Mouse (Mus musculus) heart, adult 8-10 months (tissue): ENCODE data around the gene Ranbp17. TPM values are rescaled to one million over a fixed set of nuclear protein-coding genes. Genes with fewer than 3 reads are reported as not detected.
A peak's percentile ranks its signal among the peaks of the same experiment; 100 is the strongest.
"Not testable (repeated sequence)": the region's sequence is repeated elsewhere in the genome, so short reads cannot be mapped to it uniquely, and the experiment has no call there.

Source experiments
- DNase-seq: peaks from one replicate; pipeline ENCODE4 v3.0.0; 2022; ENCODE audit warnings: low spot score
- total RNA-seq, 4 experiments: library from RNA; stranded (reverse); gene quantifications; 2 replicates each; pipeline ENCODE4 v1.2.4; 2022

Gene Ranbp17
- under 1 TPM; 0.19 to 0.66 (median 0.36) TPM for total RNA-seq

DNA sequence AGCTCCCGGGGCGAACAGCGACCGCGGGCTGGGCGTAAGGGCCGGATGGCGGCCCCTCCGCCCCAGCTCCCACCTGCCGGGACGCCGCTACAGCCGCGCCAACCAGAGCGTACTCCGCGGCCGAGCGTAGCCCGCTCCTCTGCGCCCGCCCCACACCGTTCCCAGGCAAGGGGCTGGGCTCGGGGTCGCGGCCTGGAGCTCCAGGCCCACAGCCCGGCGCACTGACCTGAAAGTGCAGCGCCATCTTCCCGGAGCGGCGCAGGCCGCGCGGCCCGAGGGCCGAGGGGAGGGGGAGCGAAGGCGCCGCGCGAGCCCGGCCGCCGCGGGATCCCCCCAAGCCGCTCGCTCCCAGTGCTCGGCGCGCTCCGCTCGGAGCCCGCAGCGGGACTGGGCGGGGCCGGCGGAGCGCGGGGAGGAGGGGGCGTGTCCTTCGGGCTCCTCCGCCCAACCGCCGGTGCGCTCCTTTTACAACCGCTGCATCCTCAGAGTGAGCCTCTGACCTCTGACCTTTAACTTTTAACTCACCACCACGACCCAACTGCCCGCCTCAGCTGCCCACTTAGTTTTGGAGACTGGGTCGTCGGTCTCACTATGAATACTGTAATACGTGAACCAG lies at the start of gene Ranbp17:
TSS of gene Ranbp17 (minus strand) at position 371 of the 616 bp plus-strand sequence.
- DNase-seq = no peak

DNA sequence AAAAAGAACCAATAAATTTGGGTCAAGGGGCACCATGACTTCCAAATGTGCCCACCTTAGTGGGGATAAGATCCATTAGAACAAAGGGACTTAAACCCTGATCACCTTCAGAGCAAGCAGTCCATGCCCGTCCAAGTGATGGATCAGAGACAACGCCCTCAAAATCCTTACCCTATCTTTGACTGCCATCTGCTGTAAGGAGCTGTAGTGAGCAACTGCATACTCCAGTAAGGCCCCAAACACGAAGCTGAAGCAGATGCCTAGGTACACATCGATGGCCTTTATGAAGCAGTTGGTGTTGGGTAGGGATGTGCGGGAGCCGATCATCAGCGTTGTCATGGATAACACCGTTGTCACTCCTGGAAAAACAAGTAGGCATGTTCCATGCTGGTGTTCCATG lies 40.6 kb upstream of the Ranbp17 start:
- DNase-seq = no peak

DNA sequence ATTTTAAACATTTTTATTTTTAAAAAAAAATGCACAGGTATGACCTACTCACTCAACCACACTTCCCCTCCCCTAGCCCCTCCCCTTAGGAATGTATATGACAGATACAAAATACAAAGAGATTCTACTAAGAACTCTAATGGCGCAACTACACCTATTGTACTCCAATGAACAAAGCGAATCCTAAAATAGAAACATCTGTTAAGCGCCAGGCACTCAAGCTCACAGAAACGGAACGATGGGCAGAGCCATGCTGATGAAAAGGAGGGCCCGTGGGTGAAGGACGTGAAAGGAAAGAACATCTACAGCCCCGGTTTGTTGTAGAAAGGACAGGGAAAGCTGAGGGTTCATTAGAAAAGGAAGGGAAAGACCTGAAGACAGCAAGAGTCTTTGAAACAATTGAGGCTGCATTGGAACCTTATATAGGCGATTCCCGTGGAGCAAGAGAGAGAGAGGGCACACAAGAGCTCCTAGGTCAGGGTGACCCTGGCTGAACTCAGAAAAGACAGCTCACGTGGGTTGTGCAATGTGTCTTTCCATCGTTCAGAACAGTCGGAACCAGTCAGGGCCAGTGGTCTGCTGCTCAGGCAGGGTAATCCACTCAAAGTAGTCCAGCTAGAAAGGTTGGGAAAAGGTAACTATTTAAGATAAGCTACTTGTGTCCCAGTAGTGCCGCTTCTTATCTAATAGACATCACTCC lies 37.5 kb upstream of the Ranbp17 start:
- DNase-seq = no peak

DNA sequence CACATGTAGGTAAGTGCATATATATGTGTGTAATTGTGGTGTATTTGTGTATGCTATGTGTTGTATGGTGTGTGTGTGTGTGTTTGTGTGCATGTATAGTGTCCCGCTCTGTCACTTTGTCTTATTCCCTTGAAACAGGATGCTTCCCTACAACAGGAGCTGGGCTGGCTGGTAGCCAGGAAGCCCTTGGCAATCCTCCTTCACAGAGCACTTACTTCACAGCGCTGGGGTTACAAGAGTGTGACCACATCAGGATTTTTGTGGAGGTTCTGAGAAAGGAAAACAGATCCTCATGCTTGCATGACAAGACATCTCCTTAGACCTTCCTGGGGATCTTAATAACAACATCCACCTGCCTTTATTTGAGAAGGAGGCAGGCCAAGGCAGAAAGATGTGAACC lies 33.8 kb upstream of the Ranbp17 start:
- DNase-seq = no peak

DNA sequence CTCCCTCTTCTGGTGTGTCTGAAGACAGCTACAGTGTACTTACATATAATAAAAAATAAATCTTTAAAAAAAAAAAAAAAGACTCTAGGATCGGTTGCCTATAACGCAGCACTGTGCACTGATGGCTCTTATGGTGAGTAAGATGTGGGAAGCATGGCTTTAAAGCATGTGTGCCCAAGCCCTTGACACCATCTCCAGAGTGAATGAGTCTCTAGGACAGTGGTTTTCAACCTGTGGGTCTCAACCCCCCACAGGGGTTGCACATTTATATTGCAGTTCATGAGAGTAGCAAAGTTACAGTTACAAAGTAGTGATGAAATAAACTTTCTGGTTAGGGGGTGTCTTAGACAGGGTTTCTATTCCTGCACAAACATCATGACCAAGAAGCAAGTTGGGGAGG lies 31.4 kb upstream of the Ranbp17 start:
- no peak for DNase-seq

DNA sequence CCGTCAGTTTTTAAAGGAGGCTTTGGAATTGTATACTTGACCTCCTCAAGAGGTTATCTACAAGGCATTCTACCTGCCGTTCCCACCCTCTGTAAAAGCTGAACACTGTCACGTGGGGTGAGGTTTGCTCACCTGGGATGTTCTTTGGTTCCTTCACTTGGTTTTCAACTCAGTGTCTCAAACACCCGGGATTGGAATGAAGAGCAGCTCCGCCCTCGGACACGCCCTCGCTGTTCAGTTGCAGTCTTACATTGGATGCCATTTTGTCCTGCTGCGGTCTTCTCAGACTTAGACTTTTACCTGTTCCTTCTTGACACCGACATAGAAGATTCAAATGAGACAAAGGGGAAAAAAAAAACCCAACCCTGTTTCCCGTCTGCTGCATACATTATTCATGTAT lies 30.6 kb upstream of the Ranbp17 start:
- DNase-seq = no peak

DNA sequence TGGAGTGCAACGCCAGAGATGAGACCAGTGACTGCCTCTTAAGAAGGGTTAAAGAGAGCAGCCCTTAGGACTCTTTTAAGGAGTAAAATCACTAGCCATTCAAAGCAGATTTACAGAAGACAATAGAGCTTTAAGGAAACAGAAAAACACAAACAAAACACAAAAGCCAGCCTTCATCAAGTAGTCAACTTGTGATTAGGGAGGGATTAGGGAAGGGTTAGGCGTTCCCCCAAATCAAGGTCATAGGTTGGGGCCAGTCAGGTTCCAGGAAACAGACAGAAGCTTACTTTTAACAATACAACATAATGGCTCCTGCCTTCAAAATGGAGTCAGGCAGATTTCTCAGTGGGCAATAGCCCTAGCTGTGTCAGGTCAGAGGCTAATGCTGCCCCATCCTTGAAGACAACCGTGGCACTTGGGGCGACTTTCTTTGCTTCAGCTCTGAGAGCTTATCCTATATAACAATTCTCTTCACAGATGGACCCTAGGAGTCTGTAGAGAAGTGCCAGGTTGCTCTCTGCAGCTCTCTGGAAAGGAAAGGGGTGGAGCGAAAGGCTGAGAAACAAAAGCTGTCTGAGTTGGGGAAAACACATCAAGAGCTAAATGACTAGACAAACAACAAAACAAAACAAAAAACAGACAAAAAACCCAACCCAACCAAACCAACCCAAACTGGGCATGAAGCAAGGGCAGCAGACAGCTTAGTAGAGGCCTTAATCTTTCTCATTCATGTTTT lies 24.0 kb upstream of the Ranbp17 start:
- no peak for DNase-seq

DNA sequence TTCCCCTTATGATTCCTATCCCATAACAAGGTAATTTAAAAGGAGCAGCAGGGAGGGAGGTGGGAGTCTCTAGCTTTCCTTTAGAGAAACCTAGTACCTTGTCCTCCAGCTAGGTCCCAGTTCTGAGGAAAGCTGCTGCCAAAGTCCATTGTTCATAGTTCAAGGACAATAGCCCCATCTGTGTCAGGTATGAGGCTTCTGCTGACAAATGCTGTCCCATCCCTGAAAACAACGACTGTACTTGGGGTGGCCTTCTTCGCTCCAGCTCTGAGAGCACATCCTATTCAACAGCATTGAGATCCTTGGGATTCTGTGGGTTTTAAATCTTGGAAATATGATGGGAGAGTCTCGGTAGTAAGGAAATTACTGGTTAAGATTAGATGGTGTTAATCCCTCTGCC lies 23.1 kb upstream of the Ranbp17 start:
- DNase-seq = no peak

DNA sequence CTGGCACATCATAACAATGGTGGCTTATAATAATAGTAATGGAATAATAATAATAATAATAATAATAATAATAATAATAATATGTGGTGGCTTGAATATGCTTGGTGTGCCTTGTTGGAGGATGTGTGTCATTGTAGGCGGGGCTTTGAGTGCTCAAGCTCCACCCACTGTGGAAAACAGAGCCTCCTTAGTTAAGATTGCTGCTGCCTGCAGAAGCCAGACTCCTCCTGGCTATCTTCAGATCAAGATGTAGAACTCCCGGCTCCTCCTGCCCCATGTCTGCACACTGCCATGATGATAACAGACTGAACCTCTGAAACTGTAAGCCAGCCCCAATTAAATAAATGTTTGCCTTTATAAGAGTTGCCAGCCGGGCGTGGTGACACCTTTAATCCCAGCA lies 21.0 kb upstream of the Ranbp17 start:
- no peak for DNase-seq

DNA sequence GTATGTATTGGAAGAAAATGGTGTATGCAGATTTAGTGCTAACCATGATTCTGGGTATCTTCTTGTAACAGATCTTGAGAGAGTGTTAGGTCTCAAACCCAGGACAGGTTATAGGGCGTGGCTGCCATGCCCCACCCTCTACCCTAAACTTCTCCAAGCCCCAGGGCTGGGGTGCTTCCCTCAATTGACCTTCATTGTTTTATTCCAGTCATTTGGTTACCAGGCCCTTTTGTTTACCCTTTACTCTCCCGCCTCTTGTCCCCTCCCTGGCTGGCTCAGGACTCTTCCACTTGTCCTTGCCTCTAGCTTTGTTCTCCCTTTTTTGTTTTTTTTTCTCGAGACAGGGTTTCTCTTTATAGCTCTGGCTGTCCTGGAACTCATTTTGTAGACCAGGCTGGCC lies 20.0 kb upstream of the Ranbp17 start:
- DNase-seq = no peak

DNA sequence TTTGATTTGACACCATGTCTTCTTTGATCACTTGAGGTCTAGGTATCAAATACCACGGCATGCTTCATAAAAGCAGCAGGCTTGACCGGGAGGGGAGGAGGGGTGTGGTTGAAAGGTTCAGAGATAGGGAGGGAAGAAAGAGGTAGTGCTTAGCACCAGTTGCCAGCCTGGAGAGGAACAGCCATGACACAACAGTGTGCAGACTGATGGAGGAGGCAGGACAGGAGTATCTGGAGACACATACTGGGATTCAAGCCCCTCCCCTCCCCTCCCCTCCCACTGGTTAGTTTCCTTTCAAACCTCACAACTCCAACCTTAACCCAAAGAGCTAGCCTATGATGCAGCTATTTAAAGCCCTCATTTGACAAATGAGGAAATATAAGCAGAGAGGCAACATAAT lies 16.0 kb upstream of the Ranbp17 start:
- DNase-seq = no peak

DNA sequence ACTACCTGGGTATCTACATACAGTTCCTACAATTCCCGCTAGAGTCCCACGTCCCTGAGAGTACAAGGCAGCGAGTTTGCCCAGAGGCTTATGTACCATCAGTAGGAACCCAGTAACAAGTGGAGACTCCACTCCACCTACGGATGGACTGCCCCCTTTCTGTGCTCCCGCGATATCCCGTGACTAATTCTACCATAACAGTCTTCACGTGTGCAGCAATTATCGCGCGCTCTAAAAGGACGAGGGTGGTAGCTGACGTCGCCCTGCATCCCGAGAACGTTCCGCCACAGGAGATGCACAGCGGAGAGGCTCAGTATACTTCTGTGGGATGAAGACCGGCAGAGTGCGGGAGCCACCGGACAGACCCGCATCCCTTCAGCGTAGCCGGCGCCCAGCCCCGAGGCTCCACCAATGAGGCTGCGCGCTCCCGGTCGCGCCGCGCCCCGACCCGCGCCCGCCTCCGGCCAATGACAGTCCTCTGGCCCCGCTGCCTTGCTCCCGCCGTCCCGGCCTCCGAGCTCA lies 631 bp downstream of the Ranbp17 start:
- DNase-seq = peak; percentile 3

DNA sequence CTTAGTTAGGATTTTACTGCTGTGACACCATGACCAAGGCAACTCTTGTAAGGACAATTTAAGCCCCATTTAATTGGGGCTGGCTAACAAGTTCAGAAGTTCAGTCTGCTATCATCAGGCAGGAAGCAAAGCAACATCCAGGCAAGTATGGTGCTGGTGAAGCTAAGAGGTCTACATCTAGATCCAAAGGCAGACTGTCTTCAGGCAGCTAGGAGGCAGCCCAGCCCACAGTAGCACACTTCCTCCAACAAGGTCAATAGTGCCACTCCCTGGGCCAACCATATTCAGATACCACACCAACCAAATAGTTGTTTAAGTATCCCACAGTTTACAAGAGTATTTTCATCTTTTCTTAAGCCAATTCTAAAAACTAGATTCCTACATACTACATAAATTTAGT lies 4.1 kb downstream of the Ranbp17 start:
- no peak for DNase-seq

DNA sequence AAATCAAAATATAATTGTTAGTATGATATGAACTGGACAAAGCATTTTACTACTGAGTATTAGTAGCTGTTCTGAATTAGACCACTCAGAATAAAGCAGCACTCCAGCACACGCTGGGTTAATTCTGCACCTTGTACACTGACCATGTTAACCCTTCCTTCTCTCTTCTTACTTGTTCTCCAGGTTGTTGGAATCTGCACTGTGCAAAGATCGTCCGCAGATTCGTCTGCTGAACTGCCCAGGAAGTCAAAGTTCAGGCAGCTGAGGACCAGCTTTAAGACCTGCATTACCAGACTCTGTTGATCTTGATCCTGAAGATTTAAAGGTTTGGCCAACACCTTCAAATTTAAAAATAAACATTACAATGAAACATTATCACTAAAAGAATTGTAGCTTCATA lies 27.8 kb downstream of the Ranbp17 start:
- no peak for DNase-seq

DNA sequence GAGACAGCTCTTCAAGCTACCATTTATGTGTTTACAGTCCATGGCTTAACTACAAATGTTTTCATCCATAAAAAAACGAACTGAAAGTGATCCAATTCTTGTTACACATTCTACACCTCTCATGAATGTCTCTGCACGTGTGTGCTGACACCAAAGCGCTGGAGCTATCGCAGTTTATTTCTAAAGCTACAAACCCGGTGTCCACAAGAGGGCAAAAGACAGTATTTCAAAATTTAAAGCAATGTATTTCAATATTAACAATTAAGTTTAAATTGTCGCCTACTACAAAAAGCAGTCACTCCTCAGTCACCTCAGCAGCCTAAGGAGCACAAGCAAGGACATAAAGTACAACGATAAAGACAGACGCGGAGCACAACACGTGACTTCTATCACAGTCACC lies 33.1 kb downstream of the Ranbp17 start:
- no peak for DNase-seq

DNA sequence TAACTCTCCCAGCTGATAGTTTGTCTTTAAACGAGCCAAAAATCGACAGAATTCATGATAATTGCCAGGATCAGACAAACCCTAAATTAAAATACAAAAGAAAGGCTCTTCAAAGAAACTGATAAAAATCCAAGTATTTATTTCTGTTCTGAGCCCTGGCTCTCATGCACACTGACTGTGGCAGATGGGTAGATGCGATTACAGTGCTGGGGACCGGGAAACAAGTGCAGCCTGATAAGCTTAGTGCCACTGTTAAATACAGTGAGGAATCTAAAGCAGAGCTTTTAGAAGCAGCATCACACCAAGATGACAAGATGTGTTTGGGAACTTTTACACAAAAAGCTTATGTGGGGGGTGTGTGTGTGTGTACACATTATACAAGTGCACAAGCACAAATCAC lies 34.3 kb downstream of the Ranbp17 start:
- DNase-seq = no peak

DNA sequence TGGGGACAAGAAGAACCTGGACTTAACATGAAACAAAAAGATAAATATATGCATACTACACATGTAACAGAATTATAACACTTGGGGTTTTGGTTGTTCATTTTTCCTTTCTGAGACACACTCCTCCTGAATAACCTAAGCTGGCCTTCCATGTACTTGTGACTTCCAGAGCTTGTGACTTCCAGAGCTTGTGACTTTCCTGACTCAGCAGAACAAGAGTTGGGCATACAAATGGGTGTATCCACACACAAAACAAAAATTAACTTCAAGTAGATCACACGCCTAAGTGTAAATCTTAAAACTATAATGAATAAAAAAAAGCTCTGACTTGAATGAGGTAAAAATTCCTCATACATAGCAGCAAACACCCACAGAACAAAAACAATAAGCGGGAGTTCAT lies 36.9 kb downstream of the Ranbp17 start:
- no peak for DNase-seq

DNA sequence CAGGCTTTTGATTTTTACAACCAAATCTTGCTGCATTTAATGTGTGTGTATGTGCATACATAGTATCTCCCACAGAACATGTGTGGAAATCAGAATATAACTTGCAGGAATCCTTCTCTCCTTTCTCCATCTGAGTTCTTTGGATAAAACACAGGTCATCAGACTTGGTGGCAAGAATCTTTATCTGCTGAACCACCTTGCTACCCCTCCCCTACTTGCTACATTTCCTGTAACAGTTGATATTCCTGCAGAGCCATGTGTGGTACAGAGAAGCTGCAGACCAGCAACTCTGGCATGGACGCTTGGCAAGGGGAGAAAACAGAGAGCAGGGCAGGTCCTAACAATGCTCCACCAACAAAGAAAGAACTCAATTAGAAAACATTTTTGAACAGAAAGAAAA lies 52.4 kb downstream of the Ranbp17 start:
- no peak for DNase-seq

DNA sequence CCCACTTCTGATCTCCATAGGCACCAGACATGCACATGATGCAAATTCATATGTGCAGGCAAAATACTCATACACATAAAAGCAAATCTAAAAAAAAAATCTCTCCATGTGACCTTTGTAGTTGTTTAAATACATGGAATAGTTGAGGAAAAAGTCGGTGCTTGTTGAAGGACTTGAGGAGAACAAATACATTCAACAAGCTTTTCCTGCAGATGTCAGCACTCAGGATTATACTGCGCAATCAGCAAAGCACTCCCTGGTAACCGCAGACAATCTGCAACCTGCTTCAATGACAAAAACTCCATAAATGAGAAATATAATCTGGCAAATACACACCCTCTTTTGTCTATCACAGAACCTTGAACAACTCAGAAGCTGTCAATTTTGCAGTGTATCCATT lies 59.5 kb downstream of the Ranbp17 start:
- DNase-seq = no peak

DNA sequence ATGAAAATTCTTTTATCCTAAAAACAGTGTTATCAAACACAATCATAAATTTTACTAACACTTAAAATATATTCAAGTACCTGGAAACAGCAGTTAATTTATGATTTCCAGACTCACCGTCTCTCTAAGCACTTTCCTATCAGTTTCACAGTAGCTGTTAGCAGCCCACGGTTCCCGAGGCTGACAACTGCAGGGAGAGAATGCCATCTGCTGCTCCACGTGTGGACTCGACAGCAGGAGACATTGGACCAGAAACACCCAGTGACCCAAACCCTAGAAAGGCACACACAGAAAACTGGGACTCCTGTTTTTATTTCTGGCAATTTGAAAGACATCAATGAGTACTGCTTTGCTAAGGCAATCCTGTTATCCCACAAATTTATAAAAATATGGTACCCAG lies 79.7 kb downstream of the Ranbp17 start:
- no peak for DNase-seq

DNA sequence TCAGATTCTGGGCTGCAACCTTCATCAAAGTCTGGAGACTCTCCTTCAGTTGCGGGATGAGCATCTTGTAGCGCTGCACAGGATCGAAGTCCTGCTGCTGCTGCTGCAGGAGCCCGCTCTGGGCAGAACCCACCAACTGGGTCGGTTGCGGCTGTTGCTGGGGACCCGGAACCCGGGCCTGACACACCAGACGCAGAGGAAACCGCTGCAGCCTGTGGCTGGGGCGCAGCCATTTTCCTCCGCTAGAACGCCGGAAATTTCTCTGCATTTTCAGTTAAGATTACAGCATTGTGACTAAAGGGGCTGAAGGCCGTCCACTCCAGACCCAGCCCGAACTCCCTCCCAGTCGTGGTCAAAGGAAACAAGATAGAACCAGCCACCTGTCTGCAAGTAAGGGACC lies 85.3 kb downstream of the Ranbp17 start:
- DNase-seq = not testable (repeated sequence)

DNA sequence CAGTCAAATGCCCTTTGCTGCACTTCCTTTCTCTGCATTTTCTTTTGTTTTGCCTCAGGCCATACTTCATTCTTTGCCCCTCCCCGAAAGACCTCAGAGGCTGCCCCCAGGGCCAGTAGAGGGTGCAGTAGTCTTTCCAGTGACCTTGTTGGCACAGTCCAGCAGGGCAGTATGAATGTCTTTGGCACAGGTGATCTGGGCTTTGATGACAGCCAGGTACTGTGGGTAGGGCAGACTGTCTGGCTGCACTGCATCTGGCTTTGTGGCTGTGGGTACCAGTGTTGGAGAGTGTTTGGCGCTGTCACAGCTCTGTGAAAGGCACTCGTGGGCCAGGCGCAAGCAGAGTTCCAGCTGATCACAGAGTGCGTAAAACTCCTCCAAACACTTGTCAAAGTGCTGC lies 85.8 kb downstream of the Ranbp17 start:
- not testable (repeated sequence) for DNase-seq

DNA sequence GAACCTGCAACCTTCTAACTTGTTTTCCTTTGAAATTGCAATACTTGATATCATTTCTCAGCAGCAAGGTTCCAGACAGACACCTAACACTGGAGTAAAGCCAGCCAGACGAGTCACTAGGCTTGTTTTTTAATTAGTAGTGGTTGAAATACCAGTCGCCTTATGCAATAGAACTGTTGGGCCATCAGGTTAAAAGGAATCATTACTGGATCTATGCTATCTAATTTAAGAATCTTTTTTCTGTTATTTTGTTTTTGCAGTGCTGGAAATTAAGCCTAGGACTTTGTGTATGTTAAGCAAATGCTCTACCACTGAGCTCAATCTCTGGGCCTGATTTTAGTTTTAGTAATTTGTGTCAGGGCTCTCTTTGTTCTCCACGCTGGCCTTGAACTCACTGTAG lies 91.3 kb downstream of the Ranbp17 start:
- DNase-seq = no peak
